Mouse (Mus musculus): ENCODE data around the gene Cacng7. TPM values are rescaled to one million over a fixed set of nuclear protein-coding genes. Genes with fewer than 3 reads are reported as not detected.

Gene Cacng7
- polyA plus RNA-seq, 1 experiment: 1.1 TPM

GRCm38 (mm10) chr7:3306400-3306799 is 26.4 kb upstream of the Cacng7 start:
- Histone ChIP-seq H3ac (ENCODE audit: control insufficient read depth, insufficient read length, low read depth) (no peak overlapping the region), H3K36me3 (ENCODE audit: control insufficient read depth, insufficient read depth) (no peaks in the 10 kb centered on the region), H3K79me2 (ENCODE audit: control insufficient read depth, insufficient read depth) (no peaks in the 10 kb centered on the region), H3K27me3 (ENCODE audit: control insufficient read depth, insufficient read depth, insufficient read length) (no peaks in the 10 kb centered on the region), H3K4me3 (ENCODE audit: insufficient read depth, poor library complexity, severe bottlenecking) (no peak overlapping the region), H3K79me3 (ENCODE audit: low read depth) (no peaks in the 10 kb centered on the region)
- no peak for TF ChIP-seq MYOG (IDR thresholded peaks at IDR 0.05; ENCODE audit: control insufficient read depth, extremely low read depth, insufficient read length)
- no peak for TF ChIP-seq FOSL1 (IDR thresholded peaks at IDR 0.05; ENCODE audit: insufficient read depth, low read length, poor library complexity, severe bottlenecking)
- no peak for TF ChIP-seq CEBPB (IDR thresholded peaks at IDR 0.05; ENCODE audit: low read depth)
- TF ChIP-seq CTCF (IDR thresholded peaks at IDR 0.05; ENCODE audit: control insufficient read depth, insufficient read depth, insufficient read length): no peak
- no peak for TF ChIP-seq MAX (IDR thresholded peaks at IDR 0.05)
- TF ChIP-seq USF1 (IDR thresholded peaks at IDR 0.05; ENCODE audit: low read depth): no peak
- no peak for TF ChIP-seq MYOD1 (IDR thresholded peaks at IDR 0.05; ENCODE audit: control insufficient read depth, insufficient read length, low read depth)

GRCm38 (mm10) chr7:3308646-3309045 is 24.1 kb upstream of the Cacng7 start:
- Histone ChIP-seq H3K36me3 (ENCODE audit: control insufficient read depth, insufficient read depth) (no peaks in the 10 kb centered on the region), H3K79me2 (ENCODE audit: control insufficient read depth, insufficient read depth) (no peaks in the 10 kb centered on the region), H3K4me3 (ENCODE audit: insufficient read depth, poor library complexity, severe bottlenecking) (no peak overlapping the region), H3K27me3 (ENCODE audit: control insufficient read depth, insufficient read depth, insufficient read length) (no peaks in the 10 kb centered on the region), H3K79me3 (ENCODE audit: low read depth) (no peaks in the 10 kb centered on the region), H3ac (ENCODE audit: control insufficient read depth, insufficient read length, low read depth) (no peak overlapping the region)
- TF ChIP-seq MYOD1 (IDR thresholded peaks at IDR 0.05; ENCODE audit: control insufficient read depth, insufficient read length, low read depth) (no peak), CTCF (IDR thresholded peaks at IDR 0.05; ENCODE audit: control insufficient read depth, insufficient read depth, insufficient read length) (no peak), USF1 (IDR thresholded peaks at IDR 0.05; ENCODE audit: low read depth) (no peak), FOSL1 (IDR thresholded peaks at IDR 0.05; ENCODE audit: insufficient read depth, low read length, poor library complexity, severe bottlenecking) (no peak), CEBPB (IDR thresholded peaks at IDR 0.05; ENCODE audit: low read depth) (no peak), MYOG (IDR thresholded peaks at IDR 0.05; ENCODE audit: control insufficient read depth, extremely low read depth, insufficient read length) (no peak), MAX (IDR thresholded peaks at IDR 0.05) (no peak)

- Histone ChIP-seq H3K36me3 (ENCODE audit: control insufficient read depth, insufficient read depth) (no peaks in the 10 kb centered on the region), H3K79me3 (ENCODE audit: low read depth) (no peaks in the 10 kb centered on the region), H3ac (ENCODE audit: control insufficient read depth, insufficient read length, low read depth) (no peak overlapping the region), H3K4me3 (ENCODE audit: insufficient read depth, poor library complexity, severe bottlenecking) (no peak overlapping the region), H3K27me3 (ENCODE audit: control insufficient read depth, insufficient read depth, insufficient read length) (no peaks in the 10 kb centered on the region), H3K79me2 (ENCODE audit: control insufficient read depth, insufficient read depth) (no peaks in the 10 kb centered on the region)
- TF ChIP-seq MYOD1 (IDR thresholded peaks at IDR 0.05; ENCODE audit: control insufficient read depth, insufficient read length, low read depth) (no peak), CTCF (IDR thresholded peaks at IDR 0.05; ENCODE audit: control insufficient read depth, insufficient read depth, insufficient read length) (no peak)
These were observed 22.5 kb upstream of the Cacng7 start for GRCm38 (mm10) chr7:3310233-3310632.

GRCm38 (mm10) chr7:3313571-3313970 is 19.2 kb upstream of the Cacng7 start:
- TF ChIP-seq MYOG (IDR thresholded peaks at IDR 0.05; ENCODE audit: control insufficient read depth, extremely low read depth, insufficient read length) (no peak), USF1 (IDR thresholded peaks at IDR 0.05; ENCODE audit: low read depth) (no peak), MAX (IDR thresholded peaks at IDR 0.05) (no peak), FOSL1 (IDR thresholded peaks at IDR 0.05; ENCODE audit: insufficient read depth, low read length, poor library complexity, severe bottlenecking) (no peak), MYOD1 (IDR thresholded peaks at IDR 0.05; ENCODE audit: control insufficient read depth, insufficient read length, low read depth) (no peak)
- H3K4me3 ChIP-seq (ENCODE audit: insufficient read depth, poor library complexity, severe bottlenecking): no peak overlapping the region
- no peaks in the 10 kb centered on the region for H3K36me3 ChIP-seq (ENCODE audit: control insufficient read depth, insufficient read depth)
- no peaks in the 10 kb centered on the region for H3K27me3 ChIP-seq (ENCODE audit: control insufficient read depth, insufficient read depth, insufficient read length)
- H3K79me3 ChIP-seq (ENCODE audit: low read depth): no peaks in the 10 kb centered on the region
- no peaks in the 10 kb centered on the region for H3K79me2 ChIP-seq (ENCODE audit: control insufficient read depth, insufficient read depth)
- H3ac ChIP-seq (ENCODE audit: control insufficient read depth, insufficient read length, low read depth): no peak overlapping the region

- H3K27me3 ChIP-seq (ENCODE audit: control insufficient read depth, insufficient read depth, insufficient read length): no peaks in the 10 kb centered on the region
- no peaks in the 10 kb centered on the region for H3K36me3 ChIP-seq (ENCODE audit: control insufficient read depth, insufficient read depth)
- H3K4me3 ChIP-seq (ENCODE audit: insufficient read depth, poor library complexity, severe bottlenecking): no peak overlapping the region
- TF ChIP-seq CTCF (IDR thresholded peaks at IDR 0.05; ENCODE audit: control insufficient read depth, insufficient read depth, insufficient read length): no peak
- TF ChIP-seq MYOD1 (IDR thresholded peaks at IDR 0.05; ENCODE audit: control insufficient read depth, insufficient read length, low read depth): no peak
- TF ChIP-seq MYOG (IDR thresholded peaks at IDR 0.05; ENCODE audit: control insufficient read depth, extremely low read depth, insufficient read length): no peak
- no peak for TF ChIP-seq CEBPB (IDR thresholded peaks at IDR 0.05; ENCODE audit: low read depth)
- TF ChIP-seq MAX (IDR thresholded peaks at IDR 0.05): no peak
- no peak for TF ChIP-seq FOSL1 (IDR thresholded peaks at IDR 0.05; ENCODE audit: insufficient read depth, low read length, poor library complexity, severe bottlenecking)
- no peak for TF ChIP-seq USF1 (IDR thresholded peaks at IDR 0.05; ENCODE audit: low read depth)
- H3ac ChIP-seq (ENCODE audit: control insufficient read depth, insufficient read length, low read depth): no peak overlapping the region
- H3K79me3 ChIP-seq (ENCODE audit: low read depth): no peaks in the 10 kb centered on the region
- no peaks in the 10 kb centered on the region for H3K79me2 ChIP-seq (ENCODE audit: control insufficient read depth, insufficient read depth)
These were observed 18.6 kb upstream of the Cacng7 start for GRCm38 (mm10) chr7:3314121-3314520.

- H3ac ChIP-seq (ENCODE audit: control insufficient read depth, insufficient read length, low read depth): no peak overlapping the region
- no peaks in the 10 kb centered on the region for H3K79me3 ChIP-seq (ENCODE audit: low read depth)
- TF ChIP-seq CEBPB (IDR thresholded peaks at IDR 0.05; ENCODE audit: low read depth): no peak
- no peak for TF ChIP-seq MYOD1 (IDR thresholded peaks at IDR 0.05; ENCODE audit: control insufficient read depth, insufficient read length, low read depth)
- no peak for TF ChIP-seq FOSL1 (IDR thresholded peaks at IDR 0.05; ENCODE audit: insufficient read depth, low read length, poor library complexity, severe bottlenecking)
- TF ChIP-seq USF1 (IDR thresholded peaks at IDR 0.05; ENCODE audit: low read depth): no peak
- no peak for TF ChIP-seq MYOG (IDR thresholded peaks at IDR 0.05; ENCODE audit: control insufficient read depth, extremely low read depth, insufficient read length)
- no peak for TF ChIP-seq MAX (IDR thresholded peaks at IDR 0.05)
- TF ChIP-seq CTCF (IDR thresholded peaks at IDR 0.05; ENCODE audit: control insufficient read depth, insufficient read depth, insufficient read length): no peak
- no peaks in the 10 kb centered on the region for H3K27me3 ChIP-seq (ENCODE audit: control insufficient read depth, insufficient read depth, insufficient read length)
- no peak overlapping the region for H3K4me3 ChIP-seq (ENCODE audit: insufficient read depth, poor library complexity, severe bottlenecking)
- H3K36me3 ChIP-seq (ENCODE audit: control insufficient read depth, insufficient read depth): no peaks in the 10 kb centered on the region
- no peaks in the 10 kb centered on the region for H3K79me2 ChIP-seq (ENCODE audit: control insufficient read depth, insufficient read depth)
These were observed 15.1 kb upstream of the Cacng7 start for GRCm38 (mm10) chr7:3317704-3318103.
